Mouse (Mus musculus) intestine, embryonic 14.5 days (tissue): ENCODE measurements around the gene Gm49373. TPM values are rescaled to one million over a fixed set of nuclear protein-coding genes. Genes with fewer than 3 reads are reported as not detected.
"Not testable (repeated sequence)": the region's sequence is repeated elsewhere in the genome, so short reads cannot be mapped to it uniquely, and the experiment has no call there.

ENCODE experiments used
- ATAC-seq: fragments of 200-750 bp; cut with Nextera tagmentation; replicated peaks from 2 replicates; pipeline ENCODE4 v1.8.0; 2017; ENCODE audit warnings: low read depth, moderate number of reproducible peaks, moderate TSS enrichment, moderate library complexity; ENCODE audit not compliant: low FRiP score, low TSS enrichment
- DNase-seq: peaks from one replicate; pipeline ENCODE4 v3.0.0-alpha.2; 2018; ENCODE audit warnings: low spot score
- H3K27ac ChIP-seq: fragments of 300-500 bp; sonication (generic); 2 replicates; pipeline ENCODE4 v1.5.1; 2014; ENCODE audit warnings: low read depth, mild to moderate bottlenecking, control low read depth
- H3K27me3 ChIP-seq: fragments of 300-500 bp; sonication (generic); replicated peaks from 2 replicates; pipeline ENCODE4 v1.6.1; 2014; ENCODE audit warnings: low read length, control low read depth; ENCODE audit not compliant: control insufficient read depth, insufficient read depth
- H3K36me3 ChIP-seq: fragments of 300-500 bp; sonication (generic); 2 replicates; pipeline ENCODE4 v1.6.1; 2014; ENCODE audit warnings: low read length, control low read depth; ENCODE audit not compliant: control insufficient read depth, insufficient read depth
- H3K4me1 ChIP-seq: fragments of 300-500 bp; sonication (generic); replicated peaks from 2 replicates; pipeline ENCODE4 v1.6.1; 2014; ENCODE audit warnings: low read length, control low read depth, mixed read lengths; ENCODE audit not compliant: control insufficient read depth, insufficient read depth
- H3K4me2 ChIP-seq: fragments of 300-500 bp; sonication (generic); 2 replicates; pipeline ENCODE4 v1.6.1; 2014; ENCODE audit warnings: low read length
- H3K4me3 ChIP-seq: fragments of 300-500 bp; sonication (generic); 2 replicates; pipeline ENCODE4 v1.5.1; 2014; ENCODE audit warnings: low read depth, low read length, control low read depth, mixed read lengths
- H3K9ac ChIP-seq: fragments of 300-500 bp; sonication (generic); 2 replicates; pipeline ENCODE4 v1.6.1; 2014; ENCODE audit warnings: mild to moderate bottlenecking, low read length
- H3K9me3 ChIP-seq: fragments of 300-500 bp; sonication (generic); 2 replicates; pipeline ENCODE4 v1.6.1; 2016; ENCODE audit warnings: low read length, control low read depth; ENCODE audit not compliant: control insufficient read depth
- WGBS: fragments of 180-500 bp; shearing (Covaris S2); extraction: QIAGEN DNeasy Blood & Tissue Kit; methylation state at CpG from one replicate; pipeline ENCODE4 v1.1.7; 2014; 5-methylcytosine and 5-hydroxymethylcytosine counted together
- polyA plus RNA-seq: library from polyadenylated mRNA; unstranded; fragments of >200 nt; fragmentation: Nextera tagmentation; extraction: Ambion mirVana; gene quantifications from 2 replicates; pipeline ENCODE4 v1.2.1, GENCODE M21; 2014

Gene Gm49373
- polyA plus RNA-seq, 1 experiment from 2014 or later, result 0.74 TPM

GRCm38 (mm10) chr9:21045235-21045634, 27.7 kb downstream of the Gm49373 start:
- Histone ChIP-seq H3K4me2 (no peak overlapping the region), H3K9ac (no peak overlapping the region), H3K4me3 (no peak overlapping the region), H3K9me3 (no peaks in the 10 kb centered on the region), H3K4me1 (peaks cover 5% of the 10 kb centered on the region), H3K27me3 (no peaks in the 10 kb centered on the region), H3K27ac (no peak overlapping the region), H3K36me3 (no peaks in the 10 kb centered on the region)
- DNase-seq (no peak), ATAC-seq (no peak)
- WGBS, result 78% methylated on average over 3 of the region's 3 CpGs

- WGBS, result 46% methylated on average over 1 of the region's 1 CpGs
- not testable (repeated sequence) for ATAC-seq, H3K4me1 ChIP-seq, H3K27me3 ChIP-seq, H3K9me3 ChIP-seq, H3K4me3 ChIP-seq, H3K9ac ChIP-seq, H3K36me3 ChIP-seq, H3K4me2 ChIP-seq, DNase-seq, H3K27ac ChIP-seq
Observed at GRCm38 (mm10) chr9:21044785-21045184, 28.1 kb downstream of the Gm49373 start.

DNA sequence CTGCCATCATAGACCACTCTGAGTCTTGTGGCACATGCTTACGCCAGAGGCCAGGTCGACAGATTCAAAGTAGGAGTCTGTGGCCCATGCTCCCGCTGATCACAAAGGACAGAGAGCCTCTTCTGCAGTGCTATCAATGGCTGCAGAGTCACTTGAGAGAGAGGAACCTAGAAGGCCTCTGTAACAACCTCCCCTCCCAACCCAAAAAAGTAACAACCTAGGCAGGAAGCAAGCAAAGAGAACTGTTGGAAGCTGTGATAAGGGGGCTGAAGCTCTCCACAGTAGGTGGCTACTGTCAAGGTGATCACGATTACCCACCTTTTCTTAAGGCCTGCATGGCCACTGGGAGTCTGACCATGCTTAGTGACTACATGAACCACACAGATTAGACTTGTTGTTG, 29.3 kb downstream of the Gm49373 start:
- ATAC-seq (no peak), DNase-seq (no peak)
- H3K4me3 ChIP-seq, result no peak overlapping the region
- H3K27me3 ChIP-seq, result peaks cover 10% of the 10 kb centered on the region
- H3K36me3 ChIP-seq, result no peaks in the 10 kb centered on the region
- WGBS, result 90% methylated on average over 4 of the region's 4 CpGs
- no peaks in the 10 kb centered on the region for H3K9me3 ChIP-seq
- H3K4me1 ChIP-seq, result peaks cover 5% of the 10 kb centered on the region
- no peak overlapping the region for H3K4me2 ChIP-seq
- no peak overlapping the region for H3K27ac ChIP-seq
- H3K9ac ChIP-seq, result no peak overlapping the region

DNA sequence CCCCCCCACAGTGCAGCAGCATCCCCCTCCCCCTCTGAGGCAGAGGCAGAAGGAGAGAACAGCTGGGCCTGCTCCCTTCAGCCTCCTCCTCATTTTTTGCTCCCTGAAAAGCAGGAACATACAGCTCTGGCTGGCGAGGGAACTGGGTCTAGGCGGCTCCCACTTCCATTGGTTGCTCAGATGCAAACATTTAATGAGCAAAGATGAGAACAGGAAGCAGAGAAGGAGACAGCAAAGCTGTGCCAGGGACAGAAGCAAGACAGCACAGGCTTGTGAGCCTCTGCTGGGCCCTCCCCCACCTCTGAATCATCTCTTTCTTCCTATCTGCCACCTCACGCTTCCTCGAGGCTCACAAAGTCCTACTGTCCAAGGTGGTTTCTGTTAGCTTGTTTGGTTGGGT, 31.6 kb downstream of the Gm49373 start:
- Histone ChIP-seq H3K9me3 (no peaks in the 10 kb centered on the region), H3K27me3 (peaks cover 33% of the 10 kb centered on the region), H3K4me3 (no peak overlapping the region), H3K36me3 (no peaks in the 10 kb centered on the region), H3K9ac (no peak overlapping the region), H3K4me1 (peaks cover 12% of the 10 kb centered on the region), H3K4me2 (no peak overlapping the region), H3K27ac (no peak overlapping the region)
- WGBS, result 23% methylated on average over 4 of the region's 4 CpGs
- DNase-seq (no peak), ATAC-seq (no peak)

DNA sequence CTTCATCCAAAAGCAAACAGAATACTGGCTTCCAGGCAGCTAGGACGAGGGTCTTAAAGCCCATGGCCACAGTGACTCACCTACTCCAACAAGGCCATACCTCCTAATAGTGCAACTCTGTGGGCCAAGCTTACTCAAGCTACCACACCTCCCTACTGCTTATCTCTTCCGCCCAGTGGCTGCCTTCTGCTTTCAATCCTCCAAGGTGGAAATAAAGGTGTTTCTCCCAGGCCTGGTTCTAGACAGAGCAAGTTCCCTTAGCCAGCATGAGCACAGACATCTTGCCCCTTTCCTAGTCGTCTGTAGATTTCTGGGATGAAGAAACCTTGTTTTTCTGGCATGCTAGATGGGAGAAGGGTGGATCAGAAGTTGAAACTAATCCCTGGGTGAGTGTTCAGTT, 33.1 kb downstream of the Gm49373 start:
- peaks cover 48% of the 10 kb centered on the region for H3K27me3 ChIP-seq
- H3K4me3 ChIP-seq, result no peak overlapping the region
- H3K9ac ChIP-seq, result no peak overlapping the region
- DNase-seq (no peak), ATAC-seq (no peak)
- no peaks in the 10 kb centered on the region for H3K36me3 ChIP-seq
- H3K4me1 ChIP-seq, result peaks cover 17% of the 10 kb centered on the region
- no peak overlapping the region for H3K27ac ChIP-seq
- no peaks in the 10 kb centered on the region for H3K9me3 ChIP-seq
- no peak overlapping the region for H3K4me2 ChIP-seq
- WGBS, result 73% methylated on average over 3 of the region's 3 CpGs

DNA sequence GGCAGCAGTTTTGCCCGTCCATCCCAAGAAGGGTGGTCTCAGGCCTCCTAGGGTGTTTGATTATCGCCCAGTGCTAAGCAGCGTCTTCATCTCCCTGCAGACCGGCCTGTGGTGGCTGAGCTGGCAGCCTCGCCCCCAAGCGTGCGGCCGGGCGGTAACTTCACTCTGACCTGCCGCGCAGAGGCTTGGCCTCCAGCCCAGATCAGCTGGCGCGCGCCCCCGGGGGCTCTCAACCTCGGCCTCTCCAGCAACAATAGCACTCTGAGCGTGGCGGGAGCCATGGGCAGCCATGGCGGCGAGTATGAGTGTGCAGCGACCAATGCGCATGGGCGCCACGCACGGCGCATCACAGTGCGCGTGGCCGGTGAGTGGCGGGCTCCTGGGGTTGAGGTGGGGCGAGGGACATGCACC, 35.4 kb downstream of the Gm49373 start:
- Histone ChIP-seq H3K4me2 (peak overlapping the region; percentile 53), H3K9me3 (no peaks in the 10 kb centered on the region), H3K4me1 (peaks cover 26% of the 10 kb centered on the region), H3K27ac (no peak overlapping the region), H3K36me3 (no peaks in the 10 kb centered on the region), H3K27me3 (peaks cover 71% of the 10 kb centered on the region), H3K9ac (peak overlapping the region; percentile 22; the same call in 1 of the 2 replicates), H3K4me3 (peak overlapping the region; percentile 36)
- ATAC-seq (no peak), DNase-seq (peak; percentile 62)
- WGBS, result 4% methylated on average over 31 of the region's 31 CpGs

- ATAC-seq (no peak), DNase-seq (peak; percentile 53)
- H3K36me3 ChIP-seq, result no peaks in the 10 kb centered on the region
- peaks cover 79% of the 10 kb centered on the region for H3K27me3 ChIP-seq
- 4% methylated on average over 22 of the region's 22 CpGs for WGBS
- no peak overlapping the region for H3K27ac ChIP-seq
- no peak overlapping the region for H3K9ac ChIP-seq
- no peak overlapping the region for H3K4me3 ChIP-seq
- H3K9me3 ChIP-seq, result no peaks in the 10 kb centered on the region
- H3K4me2 ChIP-seq, result no peak overlapping the region
- H3K4me1 ChIP-seq, result peaks cover 32% of the 10 kb centered on the region
Observed at GRCm38 (mm10) chr9:21036666-21037065, 36.2 kb downstream of the Gm49373 start.

DNA sequence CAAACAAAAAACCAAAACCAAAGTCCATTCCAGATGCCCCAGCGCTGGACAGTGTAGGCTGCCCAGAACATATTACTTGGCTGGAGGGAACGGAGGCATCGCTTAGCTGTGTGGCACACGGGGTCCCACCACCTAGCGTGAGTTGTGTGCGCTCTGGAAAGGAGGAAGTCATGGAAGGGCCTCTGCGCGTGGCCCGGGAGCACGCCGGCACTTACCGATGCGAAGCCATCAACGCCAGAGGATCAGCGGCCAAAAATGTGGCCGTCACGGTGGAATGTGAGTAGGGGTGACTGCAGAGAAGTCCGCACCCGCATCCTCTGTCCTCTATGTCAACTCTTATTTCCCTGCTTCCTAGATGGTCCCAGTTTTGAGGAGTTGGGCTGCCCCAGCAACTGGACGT, 36.7 kb downstream of the Gm49373 start:
- Histone ChIP-seq H3K27me3 (peaks cover 82% of the 10 kb centered on the region), H3K27ac (no peak overlapping the region), H3K36me3 (no peaks in the 10 kb centered on the region), H3K9ac (no peak overlapping the region), H3K4me1 (peaks cover 29% of the 10 kb centered on the region), H3K9me3 (no peaks in the 10 kb centered on the region), H3K4me2 (no peak overlapping the region), H3K4me3 (no peak overlapping the region)
- 11% methylated on average over 20 of the region's 20 CpGs for WGBS
- DNase-seq, result no peak
- no peak for ATAC-seq

DNA sequence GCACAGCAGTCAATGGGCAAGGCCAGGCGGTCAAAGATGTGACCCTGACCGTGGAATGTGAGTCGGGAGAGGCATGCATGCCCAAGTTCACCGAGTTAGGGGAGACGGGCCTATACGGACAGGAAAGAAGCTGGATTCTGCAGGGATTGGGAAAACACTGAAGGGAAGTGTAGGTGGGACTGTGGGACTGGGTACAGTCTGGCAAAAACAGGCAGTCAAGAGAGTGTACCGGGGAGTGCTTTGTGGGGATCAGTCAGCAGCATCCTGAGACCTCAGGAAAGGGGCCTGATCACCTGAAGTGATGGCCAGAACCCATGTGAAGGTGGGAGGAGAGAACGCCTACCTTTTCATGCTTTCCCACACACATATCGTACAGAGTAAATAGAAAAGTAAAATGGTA, 37.3 kb downstream of the Gm49373 start:
- 23% methylated on average over 9 of the region's 9 CpGs for WGBS
- no peak for ATAC-seq
- no peak overlapping the region for H3K9ac ChIP-seq

More for the DNA sequence above, 37.3 kb downstream of the Gm49373 start:
- no peak for DNase-seq
- Histone ChIP-seq H3K4me3 (no peak overlapping the region), H3K4me2 (no peak overlapping the region), H3K27me3 (peaks cover 82% of the 10 kb centered on the region), H3K36me3 (no peaks in the 10 kb centered on the region), H3K9me3 (no peaks in the 10 kb centered on the region), H3K4me1 (peaks cover 27% of the 10 kb centered on the region), H3K27ac (no peak overlapping the region)
